Mouse (Mus musculus) cerebellum, adult 2 months (tissue): ENCODE measurements at regions not wholly inside any gene's neighbourhood (a gene's known extent, or its start where the extent isn't known, plus 50 kb on each side); places are given as distances from the start of the nearest gene placed in this dataset.

Experiments used
- CTCF ChIP-seq: fragments of 200-500 bp; IDR thresholded peaks from 2 replicates; pipeline ENCODE4 v1.5.1; 2011; ENCODE audit warnings: low read depth, mild to moderate bottlenecking, control low read depth, low read length, moderate library complexity, borderline replicate concordance; ENCODE audit not compliant: insufficient read depth
- POLR2A ChIP-seq: fragments of 200-500 bp; IDR thresholded peaks from 2 replicates; pipeline ENCODE4 v1.6.1; 2011; ENCODE audit warnings: low read length, control low read depth, borderline replicate concordance; ENCODE audit not compliant: insufficient read depth

DNA sequence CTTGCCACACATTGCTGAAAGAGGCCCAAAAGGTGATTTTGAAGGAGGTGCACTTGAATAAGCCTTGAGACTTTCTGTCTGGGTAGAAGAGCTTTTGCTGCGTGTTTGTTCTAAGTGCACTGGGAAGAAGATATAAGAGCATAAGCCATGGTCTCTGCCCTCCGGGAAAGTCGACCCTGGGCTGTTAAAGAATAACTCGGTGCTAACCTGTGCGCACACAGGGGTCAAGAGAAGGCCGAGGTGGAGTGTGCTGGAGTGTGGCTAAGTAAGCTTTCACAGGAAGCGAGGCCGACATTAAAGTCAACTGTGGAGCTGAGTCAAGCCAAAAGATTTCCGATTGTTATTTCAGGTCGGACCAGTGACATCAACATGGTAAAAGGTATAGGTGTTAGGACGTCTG, 473.0 kb downstream of the Slc4a3 start:
- TF ChIP-seq CTCF: no peak
- TF ChIP-seq POLR2A: no peak
